Mouse (Mus musculus) liver, postnatal 0 days (tissue): ENCODE data around the gene Rab43.
A peak's percentile ranks its signal among the peaks of the same experiment; 100 is the strongest.

Source experiments
- CTCF ChIP-seq: sonication (generic); IDR thresholded peaks from 2 replicates; pipeline ENCODE4 v1.5.1; 2016; ENCODE audit warnings: antibody characterized with exemption, low read depth
- EP300 ChIP-seq: IDR thresholded peaks from 2 replicates; pipeline ENCODE4 v1.6.1; 2016; ENCODE audit warnings: antibody characterized with exemption, low read depth, mild to moderate bottlenecking

- no peak; the same call in 1 of the 2 replicates for TF ChIP-seq CTCF
- peak; percentile 83 for TF ChIP-seq EP300
These were observed 26.7 kb upstream of the Rab43 start, which contains the start of gene Isy1 for GRCm38 (mm10) chr6:87838551-87839197.
